Mouse (Mus musculus) stomach, postnatal 0 days (tissue): Measurements from ENCODE around the gene Vdr. TPM values are rescaled to one million over a fixed set of nuclear protein-coding genes. Genes with fewer than 3 reads are reported as not detected.

Experiments used
- ATAC-seq: fragments of 200-750 bp; cut with Nextera tagmentation; 2 replicates; pipeline ENCODE4 v1.8.0; 2017; ENCODE audit not compliant: low FRiP score, low TSS enrichment
- DNase-seq: peaks from one replicate; pipeline ENCODE4 v3.0.0-alpha.2; 2016; ENCODE audit warnings: low spot score
- H3K27ac ChIP-seq: fragments of 300-500 bp; sonication (generic); replicated peaks from 2 replicates; pipeline ENCODE4 v1.5.1; 2014; ENCODE audit warnings: mild to moderate bottlenecking, control low read depth
- H3K27me3 ChIP-seq: fragments of 300-500 bp; sonication (generic); 2 replicates; pipeline ENCODE4 v1.6.1; 2014; ENCODE audit warnings: low read length; ENCODE audit not compliant: control insufficient read depth, insufficient read depth
- H3K36me3 ChIP-seq: fragments of 300-500 bp; sonication (generic); 2 replicates; pipeline ENCODE4 v1.6.1; 2014; ENCODE audit warnings: low read length, mixed read lengths; ENCODE audit not compliant: control insufficient read depth, insufficient read depth
- H3K4me1 ChIP-seq: fragments of 300-500 bp; sonication (generic); replicated peaks from 2 replicates; pipeline ENCODE4 v1.6.1; 2014; ENCODE audit warnings: antibody characterized with exemption; ENCODE audit not compliant: control insufficient read depth, insufficient read depth
- H3K4me2 ChIP-seq: fragments of 300-500 bp; sonication (generic); replicated peaks from 2 replicates; pipeline ENCODE4 v1.6.1; 2014; ENCODE audit warnings: low read depth, mild to moderate bottlenecking, control low read depth, moderate library complexity
- H3K4me3 ChIP-seq: fragments of 300-500 bp; sonication (generic); 2 replicates; pipeline ENCODE4 v1.5.1; 2014; ENCODE audit warnings: low read depth, low read length, control low read depth
- H3K9ac ChIP-seq: fragments of 300-500 bp; sonication (generic); 2 replicates; pipeline ENCODE4 v1.6.1; 2014; ENCODE audit warnings: mild to moderate bottlenecking, low read length, control low read depth, mixed read lengths
- H3K9me3 ChIP-seq: fragments of 300-500 bp; sonication (generic); 2 replicates; pipeline ENCODE4 v1.6.1; 2016; ENCODE audit warnings: low read length; ENCODE audit not compliant: control insufficient read depth
- CTCF ChIP-seq: IDR thresholded peaks from 2 replicates; pipeline ENCODE4 v1.5.1; 2016; ENCODE audit warnings: antibody characterized with exemption, low read depth, mild to moderate bottlenecking, moderate library complexity
- EP300 ChIP-seq: optimal IDR thresholded peaks from 2 replicates; pipeline ENCODE3; 2016; ENCODE audit warnings: antibody characterized with exemption
- WGBS: fragments of 180-500 bp; shearing (Covaris S2); extraction: QIAGEN DNeasy Blood & Tissue Kit; methylation state at CpG from one replicate; pipeline ENCODE4 v1.1.7; 2014; 5-methylcytosine and 5-hydroxymethylcytosine counted together
- polyA plus RNA-seq: library from polyadenylated mRNA; unstranded; fragments of >200 nt; fragmentation: Nextera tagmentation; extraction: Ambion mirVana; gene quantifications from 2 replicates; pipeline ENCODE4 v1.2.1, GENCODE M21; 2015

Gene Vdr
- polyA plus RNA-seq, 1 experiment from 2014 or later: 1.4 TPM

- DNase-seq (no peak), ATAC-seq (no peak)
- Histone ChIP-seq H3K27ac (no peak overlapping the region), H3K4me3 (no peak overlapping the region), H3K9ac (no peak overlapping the region), H3K36me3 (no peaks in the 10 kb centered on the region), H3K4me2 (no peak overlapping the region), H3K9me3 (no peaks in the 10 kb centered on the region), H3K27me3 (no peaks in the 10 kb centered on the region), H3K4me1 (no peaks in the 10 kb centered on the region)
- TF ChIP-seq CTCF: no peak
- TF ChIP-seq EP300: no peak
- 82% methylated on average over 12 of the region's 12 CpGs for WGBS
These were observed 22.0 kb upstream of the Vdr start for GRCm38 (mm10) chr15:97932441-97932840.

DNA sequence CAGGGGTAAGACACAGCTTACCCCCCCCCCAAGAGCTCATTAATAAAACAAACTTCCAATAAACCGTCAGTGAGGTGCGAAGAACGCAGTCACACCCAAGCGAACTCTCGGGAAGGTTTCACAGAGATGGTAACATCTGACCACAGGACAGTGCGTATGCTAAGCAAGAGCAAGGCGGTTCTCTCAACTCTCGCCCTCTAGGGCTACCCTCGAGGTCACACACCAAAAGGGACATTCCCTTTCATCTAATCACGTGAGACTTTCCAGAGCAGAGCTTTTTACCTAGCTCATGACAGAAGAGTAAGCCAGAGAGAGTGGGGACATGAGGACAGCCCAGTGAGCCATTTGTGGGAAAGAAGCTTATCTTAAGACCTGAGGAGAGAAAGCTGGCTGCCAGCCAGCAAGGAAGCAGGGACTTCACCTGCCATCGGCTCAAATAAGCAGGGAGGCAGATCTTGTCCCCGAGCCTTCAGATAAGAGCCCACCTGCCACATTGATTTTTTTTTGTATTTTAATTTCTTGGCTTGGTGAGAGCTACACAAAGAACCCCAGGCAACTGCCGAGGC, 18.9 kb upstream of the Vdr start:
- no peaks in the 10 kb centered on the region for H3K36me3 ChIP-seq
- no peaks in the 10 kb centered on the region for H3K9me3 ChIP-seq
- H3K9ac ChIP-seq: no peak overlapping the region
- ATAC-seq (no peak), DNase-seq (peak; percentile 39)
- no peak overlapping the region for H3K27ac ChIP-seq
- no peaks in the 10 kb centered on the region for H3K4me1 ChIP-seq
- TF ChIP-seq EP300 (no peak), CTCF (no peak)
- H3K27me3 ChIP-seq: no peaks in the 10 kb centered on the region
- H3K4me2 ChIP-seq: no peak overlapping the region
- no peak overlapping the region for H3K4me3 ChIP-seq
- WGBS: 32% methylated on average over 13 of the region's 13 CpGs

GRCm38 (mm10) chr15:97927821-97928220, 17.4 kb upstream of the Vdr start:
- H3K36me3 ChIP-seq: no peaks in the 10 kb centered on the region
- 62% methylated on average over 6 of the region's 6 CpGs for WGBS
- H3K9me3 ChIP-seq: no peaks in the 10 kb centered on the region
- no peak overlapping the region for H3K4me3 ChIP-seq
- no peak overlapping the region for H3K9ac ChIP-seq
- H3K27me3 ChIP-seq: no peaks in the 10 kb centered on the region
- DNase-seq (no peak), ATAC-seq (no peak)
- no peak overlapping the region for H3K27ac ChIP-seq
- H3K4me2 ChIP-seq: no peak overlapping the region
- TF ChIP-seq EP300 (no peak), CTCF (no peak)
- no peaks in the 10 kb centered on the region for H3K4me1 ChIP-seq

DNA sequence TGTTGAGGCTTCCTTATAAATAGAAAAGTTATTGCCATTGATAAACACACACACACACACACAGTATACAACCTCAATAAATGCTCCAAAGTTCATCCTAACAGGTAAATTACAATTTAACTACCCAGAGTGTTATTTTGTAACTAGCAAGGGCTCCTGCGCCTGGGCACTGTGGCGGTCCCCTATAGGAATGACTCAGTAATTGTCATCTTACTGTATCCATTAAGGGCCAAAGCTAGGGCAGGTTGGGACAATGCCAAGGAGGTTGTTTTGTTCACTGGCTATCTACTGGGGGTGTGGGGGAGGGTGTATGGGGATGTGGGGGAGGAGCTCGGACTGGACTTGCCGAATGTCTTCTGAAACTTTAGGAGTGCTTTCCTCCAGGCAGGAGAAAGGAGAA, 16.6 kb upstream of the Vdr start:
- WGBS: 58% methylated on average over 4 of the region's 4 CpGs
- no peak overlapping the region for H3K4me2 ChIP-seq
- DNase-seq: no peak
- no peak for TF ChIP-seq CTCF
- ATAC-seq: no peak
- H3K27me3 ChIP-seq: no peaks in the 10 kb centered on the region
- no peak overlapping the region for H3K27ac ChIP-seq
- no peaks in the 10 kb centered on the region for H3K9me3 ChIP-seq
- H3K4me3 ChIP-seq: no peak overlapping the region
- H3K36me3 ChIP-seq: no peaks in the 10 kb centered on the region
- no peaks in the 10 kb centered on the region for H3K4me1 ChIP-seq
- H3K9ac ChIP-seq: no peak overlapping the region

- no peak for DNase-seq
- H3K4me1 ChIP-seq: no peaks in the 10 kb centered on the region
- H3K27me3 ChIP-seq: no peaks in the 10 kb centered on the region
- no peak overlapping the region for H3K27ac ChIP-seq
- no peaks in the 10 kb centered on the region for H3K36me3 ChIP-seq
- no peak overlapping the region for H3K4me2 ChIP-seq
- ATAC-seq: no peak
- TF ChIP-seq CTCF (no peak), EP300 (no peak)
- H3K9ac ChIP-seq: no peak overlapping the region
- 82% methylated on average over 2 of the region's 2 CpGs for WGBS
- H3K9me3 ChIP-seq: no peaks in the 10 kb centered on the region
- no peak overlapping the region for H3K4me3 ChIP-seq
These were observed 12.0 kb upstream of the Vdr start for GRCm38 (mm10) chr15:97922421-97922820.

DNA sequence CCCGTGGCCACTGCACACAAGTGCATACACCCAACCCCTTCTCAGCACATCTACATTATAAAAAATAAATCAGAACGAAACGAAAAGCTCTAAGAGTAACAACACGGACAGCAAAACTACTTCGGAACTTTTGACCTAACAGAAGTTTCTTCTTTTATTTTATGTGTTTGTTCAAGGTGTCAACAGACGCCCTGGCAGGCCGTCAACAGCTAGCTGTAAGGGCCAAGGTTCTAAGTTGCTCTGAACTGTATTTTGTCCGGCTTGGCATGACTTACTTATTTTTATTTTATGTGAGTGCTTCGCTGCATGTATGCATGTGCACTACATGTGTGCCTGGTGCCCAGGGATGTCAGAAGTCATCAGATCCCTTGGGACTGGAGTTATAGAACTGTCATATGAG, 11.4 kb upstream of the Vdr start:
- TF ChIP-seq CTCF: no peak
- TF ChIP-seq EP300: no peak
- no peaks in the 10 kb centered on the region for H3K4me1 ChIP-seq
- H3K4me2 ChIP-seq: no peak overlapping the region
- H3K9ac ChIP-seq: no peak overlapping the region
- no peak for ATAC-seq
- H3K27ac ChIP-seq: no peak overlapping the region
- no peaks in the 10 kb centered on the region for H3K36me3 ChIP-seq
- H3K9me3 ChIP-seq: no peaks in the 10 kb centered on the region
- H3K4me3 ChIP-seq: no peak overlapping the region
- 76% methylated on average over 9 of the region's 9 CpGs for WGBS
- no peaks in the 10 kb centered on the region for H3K27me3 ChIP-seq
- no peak for DNase-seq
